Mouse (Mus musculus) intestine, embryonic 15.5 days (tissue): ENCODE measurements at regions not wholly inside any gene's neighbourhood (a gene's known extent, or its start where the extent isn't known, plus 50 kb on each side); places are given as distances from the start of the nearest gene placed in this dataset.

Source experiments
- ATAC-seq: fragments of 200-750 bp; cut with Nextera tagmentation; 2 replicates; pipeline ENCODE4 v1.8.0; 2017; ENCODE audit warnings: moderate TSS enrichment, moderate library complexity
- H3K27ac ChIP-seq: fragments of 300-500 bp; sonication (generic); 2 replicates; pipeline ENCODE4 v1.5.1; 2015; ENCODE audit warnings: mild to moderate bottlenecking, inconsistent platforms
- H3K27me3 ChIP-seq: fragments of 300-500 bp; sonication (generic); replicated peaks from 2 replicates; pipeline ENCODE4 v1.6.1; 2015; ENCODE audit warnings: inconsistent platforms
- H3K36me3 ChIP-seq: fragments of 300-500 bp; sonication (generic); 2 replicates; pipeline ENCODE4 v1.6.1; 2015; ENCODE audit warnings: inconsistent platforms
- H3K4me1 ChIP-seq: fragments of 300-500 bp; sonication (generic); replicated peaks from 2 replicates; pipeline ENCODE4 v1.6.1; 2015; ENCODE audit warnings: inconsistent platforms
- H3K4me2 ChIP-seq: fragments of 300-500 bp; sonication (generic); replicated peaks from 2 replicates; pipeline ENCODE4 v1.6.1; 2015; ENCODE audit warnings: mild to moderate bottlenecking, inconsistent platforms
- H3K4me3 ChIP-seq: fragments of 300-500 bp; sonication (generic); replicated peaks from 2 replicates; pipeline ENCODE4 v1.5.1; 2015; ENCODE audit warnings: inconsistent platforms
- H3K9ac ChIP-seq: fragments of 300-500 bp; sonication (generic); 2 replicates; pipeline ENCODE4 v1.6.1; 2015; ENCODE audit warnings: inconsistent platforms
- H3K9me3 ChIP-seq: fragments of 300-500 bp; sonication (generic); 2 replicates; pipeline ENCODE4 v1.6.1; 2016; ENCODE audit warnings: inconsistent platforms
- WGBS: fragments of 180-500 bp; shearing (Covaris S2); methylation state at CpG from one replicate; pipeline ENCODE4 v1.1.7; 2015; 5-methylcytosine and 5-hydroxymethylcytosine counted together

- H3K36me3 ChIP-seq, result no peaks in the 10 kb centered on the region
- ATAC-seq, result no peak
Measured at GRCm38 (mm10) chr6:127391258-127392011, 55.2 kb upstream of the Parp11 start.

DNA sequence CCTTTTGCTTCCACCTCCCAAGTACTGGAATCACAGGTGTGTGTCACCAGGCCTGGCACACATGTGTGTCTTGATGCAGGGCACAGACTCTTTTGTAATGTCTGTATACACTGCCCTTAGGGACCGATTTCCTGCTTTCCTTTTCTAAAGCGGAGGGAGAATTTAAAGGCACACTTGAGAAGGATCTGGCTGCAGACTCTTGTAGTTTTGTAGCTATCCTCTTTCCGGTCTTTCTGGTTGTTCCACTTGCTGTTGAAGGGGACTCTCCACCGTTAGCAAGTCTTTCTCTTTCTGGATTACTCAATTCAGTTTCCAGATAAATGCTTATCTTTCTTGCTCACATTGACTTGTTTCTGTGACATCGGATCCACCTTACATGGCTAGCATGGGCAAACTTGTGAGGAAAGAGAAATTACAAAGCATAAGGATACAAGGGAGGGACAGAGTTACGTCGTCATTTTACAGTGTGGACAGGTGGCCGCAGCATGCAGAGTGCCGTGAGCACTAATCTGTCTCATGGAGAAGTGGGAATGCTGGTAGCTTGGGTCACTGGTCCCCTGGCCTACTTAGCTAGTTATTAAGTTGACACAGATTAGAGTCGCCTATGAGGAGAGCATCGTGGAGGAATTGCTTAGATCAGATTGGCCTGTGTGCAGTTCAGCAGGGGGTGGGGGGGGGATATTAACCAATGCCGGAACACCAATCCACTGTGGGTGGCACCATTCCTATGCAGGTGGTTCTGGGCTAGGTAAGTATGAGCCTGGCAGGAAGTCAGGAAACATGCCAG is 54.4 kb upstream of the Parp11 start:
- WGBS, result 83% methylated on average over 12 of the region's 12 CpGs
- H3K9ac ChIP-seq, result no peak overlapping the region
- H3K9me3 ChIP-seq, result no peaks in the 10 kb centered on the region
- H3K4me3 ChIP-seq, result no peak overlapping the region
- ATAC-seq, result no peak
- peaks cover 4% of the 10 kb centered on the region; the same call in 1 of the 2 replicates for H3K4me1 ChIP-seq
- H3K27ac ChIP-seq, result no peak overlapping the region
- no peaks in the 10 kb centered on the region for H3K27me3 ChIP-seq
- H3K36me3 ChIP-seq, result no peaks in the 10 kb centered on the region
- H3K4me2 ChIP-seq, result no peak overlapping the region

More at GRCm38 (mm10) chr6:127391258-127392011, 55.2 kb upstream of the Parp11 start:
- no peak overlapping the region for H3K4me3 ChIP-seq
- 94% methylated on average over 15 of the region's 15 CpGs for WGBS
- H3K27me3 ChIP-seq, result no peaks in the 10 kb centered on the region
- H3K4me1 ChIP-seq, result peaks cover 4% of the 10 kb centered on the region; the same call in 1 of the 2 replicates
- H3K4me2 ChIP-seq, result no peak overlapping the region
- H3K9me3 ChIP-seq, result no peaks in the 10 kb centered on the region
- no peak overlapping the region for H3K9ac ChIP-seq
- no peak overlapping the region for H3K27ac ChIP-seq

GRCm38 (mm10) chr6:127392799-127393172 is 53.9 kb upstream of the Parp11 start:
- Histone ChIP-seq H3K36me3 (no peaks in the 10 kb centered on the region), H3K9ac (no peak overlapping the region), H3K4me1 (peaks cover 4% of the 10 kb centered on the region; the same call in 1 of the 2 replicates), H3K27ac (no peak overlapping the region), H3K4me3 (no peak overlapping the region), H3K27me3 (no peaks in the 10 kb centered on the region), H3K9me3 (no peaks in the 10 kb centered on the region), H3K4me2 (no peak overlapping the region)
- 83% methylated on average over 1 of the region's 1 CpGs for WGBS
- no peak for ATAC-seq

- Histone ChIP-seq H3K4me1 (peaks cover 4% of the 10 kb centered on the region; the same call in 1 of the 2 replicates), H3K4me2 (no peak overlapping the region), H3K27me3 (no peaks in the 10 kb centered on the region), H3K4me3 (no peak overlapping the region), H3K27ac (no peak overlapping the region), H3K36me3 (no peaks in the 10 kb centered on the region), H3K9ac (no peak overlapping the region; the same call in 1 of the 2 replicates), H3K9me3 (no peaks in the 10 kb centered on the region)
- no peak for ATAC-seq
- WGBS, result 31% methylated on average over 9 of the region's 9 CpGs
Measured at GRCm38 (mm10) chr6:127393907-127394600, 52.6 kb upstream of the Parp11 start.
